Mouse (Mus musculus) naive thymus-derived CD4-positive, alpha-beta T cell, adult 2 months (primary cell): ENCODE results near the gene Dtx4.
"Not testable (repeated sequence)": the region's sequence is repeated elsewhere in the genome, so short reads cannot be mapped to it uniquely, and the experiment has no call there.

Source experiments
- DNase-seq: peaks from one replicate; pipeline ENCODE4 v3.0.0-alpha.2; 2011; ENCODE audit warnings: low read depth

Dtx4 gene

GRCm38 (mm10) chr19:12501370-12502347, at the start of gene Dtx4:
TSS of gene Dtx4 (minus strand) at chr19:12501454.
- DNase-seq, result peak; percentile 96

- no peak for DNase-seq
These were observed 49.0 kb upstream of the Dtx4 start for GRCm38 (mm10) chr19:12550005-12550942.

- DNase-seq, result peak; percentile 36
These were observed 47.9 kb upstream of the Dtx4 start for GRCm38 (mm10) chr19:12549166-12549565.

DNA sequence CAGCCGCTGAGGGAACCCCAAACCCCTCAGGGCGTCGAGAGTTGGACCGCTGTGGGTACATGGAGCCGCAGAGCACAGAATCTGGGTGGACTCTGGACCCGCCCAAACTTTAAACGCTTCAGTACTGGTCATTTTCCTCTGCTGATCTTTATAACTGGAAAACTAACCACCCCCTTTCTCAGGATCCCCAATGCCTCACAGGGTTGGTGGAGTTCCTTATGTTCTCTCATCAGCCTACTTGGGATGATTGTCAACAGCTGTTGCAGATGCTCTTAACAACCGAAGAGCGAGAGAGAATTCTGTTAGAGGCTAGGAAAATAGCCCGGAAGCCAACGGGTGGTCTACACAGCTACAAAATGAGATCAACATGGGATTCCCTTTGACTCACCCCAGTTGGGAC, 44.2 kb upstream of the Dtx4 start, which contains the start of gene Fam111a:
Fam111a (plus strand) TSS at position 301 of the 400 bp plus-strand sequence.
- DNase-seq, result not testable (repeated sequence)

DNA sequence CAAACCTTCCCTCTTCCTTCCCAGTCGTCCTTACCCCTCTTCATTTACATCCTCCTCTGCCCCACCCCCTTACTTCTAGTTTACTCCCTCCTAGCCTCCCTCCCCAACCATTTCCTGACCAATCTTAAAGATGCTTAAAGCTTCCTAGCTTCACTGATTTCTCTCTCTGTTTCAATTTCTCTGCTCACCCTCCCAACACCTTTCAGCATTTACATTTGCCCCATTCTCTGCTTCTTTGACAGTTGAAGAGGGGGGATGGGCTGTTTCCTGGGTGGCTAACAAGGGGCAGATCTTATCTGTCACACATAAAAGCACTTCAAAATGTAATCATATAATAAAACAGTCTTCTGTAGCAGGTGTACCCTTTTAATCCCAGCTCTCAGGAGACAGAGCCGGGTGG, 40.4 kb upstream of the Dtx4 start:
- DNase-seq, result peak; percentile 89

- DNase-seq, result no peak
These were observed 39.5 kb upstream of the Dtx4 start for GRCm38 (mm10) chr19:12540727-12541126.

GRCm38 (mm10) chr19:12539975-12540374, 38.7 kb upstream of the Dtx4 start:
- no peak for DNase-seq

DNA sequence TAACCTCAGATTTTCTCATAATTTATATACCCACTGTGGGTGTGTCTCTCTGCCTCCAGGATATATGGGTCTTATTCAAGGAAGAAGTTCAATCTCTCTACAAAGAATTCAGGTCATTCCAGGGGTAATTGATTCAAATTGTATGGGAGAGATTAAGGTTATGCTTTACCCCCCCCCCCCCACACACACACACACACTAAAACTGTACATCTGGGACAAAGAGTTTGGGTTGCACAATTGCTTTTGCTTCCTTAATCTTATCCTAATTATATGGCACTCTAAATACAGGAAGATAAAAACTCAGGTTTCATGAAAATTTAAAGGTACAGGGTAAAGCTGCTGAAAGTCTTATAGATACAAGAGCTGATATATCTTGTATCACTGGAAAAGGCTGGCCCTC, 35.9 kb upstream of the Dtx4 start:
- no peak for DNase-seq

- DNase-seq, result no peak
These were observed 22.1 kb upstream of the Dtx4 start for GRCm38 (mm10) chr19:12523377-12523776.

DNA sequence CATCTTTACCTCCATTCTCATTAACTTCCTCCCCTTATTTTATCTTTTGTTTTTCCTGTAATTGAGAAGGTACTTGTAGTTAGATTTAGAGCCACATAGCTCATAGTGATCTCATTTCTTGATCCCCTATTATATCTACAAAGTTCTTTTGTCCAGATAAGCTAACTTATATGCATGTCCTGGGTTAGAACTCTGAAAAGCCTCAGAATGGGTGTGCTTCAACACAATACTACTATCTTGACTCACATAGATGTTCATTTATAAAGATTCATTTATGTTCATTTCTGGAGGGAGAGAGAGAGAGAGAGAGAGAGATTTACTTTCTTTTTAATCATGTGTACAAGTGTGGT, 17.3 kb upstream of the Dtx4 start:
- DNase-seq, result no peak

- peak; percentile 85 for DNase-seq
These were observed 16.7 kb upstream of the Dtx4 start for GRCm38 (mm10) chr19:12517671-12518540.

- no peak for DNase-seq
These were observed 13.4 kb upstream of the Dtx4 start for GRCm38 (mm10) chr19:12514621-12515020.

- DNase-seq, result no peak
These were observed 1.5 kb upstream of the Dtx4 start for GRCm38 (mm10) chr19:12502756-12503155.

DNA sequence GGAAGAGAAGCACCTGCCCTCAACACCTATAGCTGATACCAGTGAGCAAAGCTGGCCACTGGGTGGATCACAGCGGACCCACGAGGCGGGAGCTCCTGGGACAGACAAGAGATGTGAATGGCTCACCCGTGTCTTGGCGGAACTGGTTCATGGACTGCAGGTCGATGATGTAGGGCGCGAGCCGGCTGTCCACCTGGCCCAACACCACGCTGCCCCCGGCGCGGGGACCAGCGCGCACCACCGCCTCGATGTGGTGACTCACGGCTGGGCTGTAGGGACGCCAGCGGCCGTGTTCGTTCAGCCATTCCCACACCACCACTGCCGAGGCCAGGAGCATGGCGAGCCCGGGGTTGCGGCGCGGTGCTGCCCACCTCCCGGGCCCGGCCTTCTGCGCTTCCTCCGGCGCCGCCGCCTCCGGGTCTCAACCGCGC, 358 bp downstream of the Dtx4 start:
- DNase-seq, result peak; percentile 35

DNA sequence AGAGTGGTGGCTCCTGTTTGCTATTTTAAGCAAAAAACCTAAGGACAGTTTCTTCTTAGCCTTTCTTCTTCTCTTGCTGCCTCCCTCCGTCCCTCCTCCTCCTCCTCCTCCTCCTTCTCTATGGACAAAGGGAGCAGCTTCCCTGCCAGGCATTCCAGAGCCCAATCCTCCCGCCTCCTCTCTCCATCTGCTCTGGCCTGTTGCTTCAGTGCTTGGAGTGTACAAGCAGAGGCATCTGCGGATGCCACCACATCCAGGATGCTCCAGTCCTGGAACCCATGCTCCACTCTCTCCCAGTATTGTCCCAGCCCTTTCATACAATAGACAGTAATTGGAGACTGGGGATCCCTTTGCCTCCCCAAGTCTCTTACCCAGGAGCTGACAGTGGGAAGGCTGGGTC, 1.1 kb downstream of the Dtx4 start:
- DNase-seq, result no peak

DNA sequence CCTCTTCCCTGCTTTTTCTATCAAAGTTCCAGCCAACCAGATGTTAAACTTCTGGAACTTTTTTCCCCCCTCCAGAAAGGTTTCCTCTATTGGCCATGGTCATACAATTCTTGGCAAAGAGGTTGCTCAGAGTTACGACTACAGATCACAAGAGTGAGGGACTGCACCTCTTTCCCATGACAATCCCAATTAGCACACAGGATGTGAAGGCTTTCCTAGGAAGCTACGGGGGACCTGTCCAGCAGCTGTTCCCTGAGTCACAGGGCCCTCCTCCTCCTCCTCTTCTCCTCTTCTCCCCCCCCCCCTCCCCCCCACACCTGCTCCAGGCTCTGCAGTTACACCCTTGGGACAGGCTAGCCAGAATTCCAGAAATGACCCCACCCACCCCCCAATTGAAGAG, 1.8 kb downstream of the Dtx4 start:
- DNase-seq, result no peak

- no peak for DNase-seq
These were observed 2.3 kb downstream of the Dtx4 start for GRCm38 (mm10) chr19:12498941-12499340.

DNA sequence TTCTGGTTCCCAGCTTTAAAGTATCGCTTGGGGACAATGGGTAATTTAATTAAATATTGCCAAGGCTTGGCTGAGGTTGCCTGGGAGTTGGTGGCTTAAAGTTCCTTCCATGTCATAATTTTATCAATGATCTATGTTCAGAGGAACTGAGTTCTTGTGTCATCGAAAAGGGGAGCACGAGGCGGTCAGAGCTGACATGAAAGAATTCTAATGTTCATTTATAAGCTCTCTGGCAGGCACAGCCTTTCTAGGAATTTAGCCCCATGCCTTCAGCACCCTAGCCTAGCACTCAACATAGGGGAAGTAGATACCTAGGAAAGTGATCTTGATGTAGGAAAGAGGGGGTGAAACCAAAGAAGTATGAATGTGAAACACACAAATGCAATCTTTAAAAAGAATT, 2.9 kb downstream of the Dtx4 start:
- no peak for DNase-seq

DNA sequence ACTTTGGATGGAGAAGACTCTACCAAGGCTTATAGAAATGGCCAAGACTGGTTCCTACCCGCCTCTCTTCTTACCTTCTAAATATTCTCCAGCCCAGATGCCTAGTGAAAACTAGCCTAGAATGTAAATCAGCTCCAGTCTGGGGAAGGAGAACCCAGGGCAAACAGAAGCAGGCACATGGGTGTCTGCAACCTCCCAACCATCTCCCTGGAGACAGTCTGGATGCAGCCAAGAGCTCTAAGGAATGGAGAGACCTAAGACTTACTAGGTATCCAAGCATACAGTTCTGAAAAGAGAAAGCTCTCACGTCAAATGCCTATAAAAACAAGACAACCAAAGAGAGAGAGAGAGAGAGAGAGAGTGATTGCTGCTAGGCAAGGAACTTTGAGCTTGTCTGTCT, 3.3 kb downstream of the Dtx4 start:
- no peak for DNase-seq

- no peak for DNase-seq
These were observed 5.0 kb downstream of the Dtx4 start for GRCm38 (mm10) chr19:12496241-12496640.

GRCm38 (mm10) chr19:12494972-12495535, 6.2 kb downstream of the Dtx4 start:
- no peak for DNase-seq

DNA sequence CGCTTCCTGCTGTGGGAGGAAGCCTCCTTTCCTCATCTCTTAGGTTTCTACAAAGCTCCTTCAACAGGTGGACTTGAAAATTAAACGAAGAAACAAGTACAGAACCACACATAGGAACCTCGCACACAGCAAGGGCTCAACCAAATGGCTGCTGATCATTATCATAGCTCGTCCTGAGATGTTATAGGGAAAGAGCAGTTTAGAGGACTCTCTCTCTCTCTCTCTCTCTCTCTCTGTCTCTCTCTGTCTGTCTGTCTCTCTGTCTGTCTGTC, 7.1 kb downstream of the Dtx4 start:
- no peak for DNase-seq
